Mouse (Mus musculus) cerebellum, adult 2 months (tissue): ENCODE data around the gene Pax9. TPM values are rescaled to one million over a fixed set of nuclear protein-coding genes. Genes with fewer than 3 reads are reported as not detected.

ENCODE experiments used
- DNase-seq, 2 experiments: peaks; one replicate each; pipeline ENCODE4 v3.0.0; 2021
- H3K27ac ChIP-seq: fragments of 200-500 bp; 2 replicates; pipeline ENCODE4 v1.5.1; 2012; ENCODE audit warnings: low read length, control low read depth, inconsistent platforms; ENCODE audit not compliant: insufficient read depth
- H3K27me3 ChIP-seq: fragments of 200-500 bp; 2 replicates; pipeline ENCODE4 v1.6.1; 2012; ENCODE audit warnings: inconsistent platforms, mild to moderate bottlenecking, low read length, moderate library complexity; ENCODE audit not compliant: control insufficient read depth, insufficient read depth
- H3K4me1 ChIP-seq: fragments of 200-500 bp; 2 replicates; pipeline ENCODE4 v1.6.1; 2011; ENCODE audit warnings: low read length; ENCODE audit not compliant: control insufficient read depth, insufficient read depth
- H3K4me3 ChIP-seq: fragments of 200-500 bp; replicated peaks from 2 replicates; pipeline ENCODE3; 2011; ENCODE audit warnings: mild to moderate bottlenecking, low read depth, low read length, control low read depth; ENCODE audit not compliant: insufficient read depth
- CTCF ChIP-seq: fragments of 200-500 bp; IDR thresholded peaks from 2 replicates; pipeline ENCODE4 v1.5.1; 2011; ENCODE audit warnings: low read depth, mild to moderate bottlenecking, control low read depth, low read length, moderate library complexity, borderline replicate concordance; ENCODE audit not compliant: insufficient read depth
- POLR2A ChIP-seq: fragments of 200-500 bp; IDR thresholded peaks from 2 replicates; pipeline ENCODE4 v1.6.1; 2011; ENCODE audit warnings: low read length, control low read depth, borderline replicate concordance; ENCODE audit not compliant: insufficient read depth
- WGBS: fragments of 180-500 bp; shearing (Covaris S2); methylation state at CpG from one replicate; pipeline ENCODE4 v1.1.7; 2018; 5-methylcytosine and 5-hydroxymethylcytosine counted together
- polyA plus RNA-seq: library from polyadenylated mRNA; depleted of rRNA; stranded (reverse); fragments of >200 nt; gene quantifications from 2 replicates; pipeline ENCODE4 v1.2.3, GENCODE M21; 2012

The Pax9 gene
- polyA plus RNA-seq, 1 experiment = not detected

DNA sequence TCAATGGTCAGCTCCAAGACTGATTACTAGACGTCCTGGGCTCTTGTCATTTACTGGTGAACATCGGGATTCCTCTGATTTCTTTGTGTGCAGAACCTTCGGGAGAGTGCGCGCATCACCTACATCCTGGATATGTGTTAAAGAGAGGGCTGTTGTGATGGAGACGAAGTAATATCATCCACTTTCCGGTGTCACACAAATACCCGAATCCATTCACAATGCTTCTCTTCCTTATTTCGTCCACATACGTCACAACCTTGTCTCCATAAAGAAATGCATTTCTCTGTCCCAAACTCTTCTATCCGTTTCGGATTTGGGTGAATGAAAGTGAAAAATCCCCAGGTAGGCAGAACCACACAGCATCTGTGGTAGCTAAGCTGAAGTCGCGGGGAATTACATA is 2.8 kb downstream of the Pax9 start:
- Histone ChIP-seq H3K4me3 (no peak overlapping the region), H3K4me1 (0 out of 2 replicates have a peak, but pooled peaks cover 6% of the 10 kb centered on the region), H3K27me3 (peaks cover 16% of the 10 kb centered on the region; the same call in 1 of the 2 replicates), H3K27ac (no peak overlapping the region)
- DNase-seq = no peak
- WGBS = 4% methylated on average over 14 of the region's 14 CpGs
- no peak for TF ChIP-seq CTCF
- TF ChIP-seq POLR2A = no peak

DNA sequence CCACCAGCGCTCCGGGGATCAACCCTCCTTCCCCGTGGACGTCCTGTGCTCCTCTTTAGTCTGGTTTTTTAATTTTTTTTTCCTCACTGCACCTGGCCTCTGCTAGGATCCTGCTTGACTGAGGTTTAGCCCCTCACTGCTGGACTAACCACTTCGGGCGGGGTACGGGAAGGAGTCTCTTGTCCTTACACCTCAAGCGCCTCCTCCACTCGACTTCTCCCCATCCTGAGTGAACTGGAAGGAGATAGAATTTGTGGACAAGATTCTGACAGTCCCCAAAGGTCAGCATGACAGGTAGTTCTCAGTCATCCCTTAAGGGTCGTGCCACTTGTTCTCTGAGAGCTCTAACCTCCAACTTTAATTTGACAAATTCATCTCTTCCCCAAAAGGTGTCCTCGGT is 3.4 kb downstream of the Pax9 start:
- Histone ChIP-seq H3K27ac (no peak overlapping the region), H3K4me3 (no peak overlapping the region), H3K4me1 (0 out of 2 replicates have a peak, but pooled peaks cover 6% of the 10 kb centered on the region), H3K27me3 (peaks cover 15% of the 10 kb centered on the region; the same call in 1 of the 2 replicates)
- no peak for DNase-seq
- TF ChIP-seq POLR2A (no peak), CTCF (no peak)
- 2% methylated on average over 11 of the region's 11 CpGs for WGBS

DNA sequence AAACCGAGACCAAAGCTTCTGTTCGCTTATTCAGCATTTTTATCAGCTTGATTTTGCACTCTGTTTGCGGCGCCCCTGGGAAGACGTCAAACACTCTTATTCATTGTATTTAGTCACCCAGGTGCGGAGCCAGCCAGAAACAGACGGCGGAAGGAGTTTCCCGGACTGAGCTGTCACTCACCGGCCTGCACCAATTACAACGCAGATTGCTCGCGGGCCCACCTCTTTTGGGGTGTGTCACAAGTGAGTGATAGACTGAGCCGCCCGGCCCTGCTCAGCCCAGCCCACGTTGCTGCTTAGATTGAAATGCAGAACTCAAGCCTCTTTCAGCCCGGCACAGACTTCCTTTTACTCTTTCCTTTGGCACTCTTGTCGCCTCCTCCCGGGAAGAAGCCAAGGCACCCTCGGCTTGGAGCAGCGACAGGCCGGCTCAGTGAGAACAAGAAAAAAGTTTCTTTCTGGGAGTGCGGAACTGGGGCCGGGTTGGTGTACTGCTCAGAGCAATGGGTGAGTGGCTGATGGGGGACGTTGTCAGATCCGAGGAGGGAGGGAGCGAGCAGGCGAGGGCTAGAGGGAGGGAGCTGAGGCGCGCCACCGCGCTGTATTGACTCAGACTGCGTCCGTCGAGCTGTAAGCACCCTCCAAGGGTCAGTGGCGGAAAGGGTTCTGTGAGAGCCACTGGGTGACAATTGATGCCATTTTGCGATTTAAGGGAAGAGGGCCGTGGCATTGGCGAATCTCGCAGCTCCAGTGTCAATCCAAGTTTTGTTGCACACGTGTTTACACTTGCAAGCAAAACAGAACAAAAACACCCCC is 4.0 kb downstream of the Pax9 start:
- DNase-seq = peak in 1 of 2 experiments; percentile 11
- no peak overlapping the region for H3K27ac ChIP-seq
- WGBS = 1% methylated on average over 41 of the region's 41 CpGs
- H3K4me1 ChIP-seq = 0 out of 2 replicates have a peak, but pooled peaks cover 6% of the 10 kb centered on the region
- no peak for TF ChIP-seq POLR2A
- TF ChIP-seq CTCF = no peak
- peaks cover 14% of the 10 kb centered on the region; the same call in 1 of the 2 replicates for H3K27me3 ChIP-seq
- no peak overlapping the region for H3K4me3 ChIP-seq

DNA sequence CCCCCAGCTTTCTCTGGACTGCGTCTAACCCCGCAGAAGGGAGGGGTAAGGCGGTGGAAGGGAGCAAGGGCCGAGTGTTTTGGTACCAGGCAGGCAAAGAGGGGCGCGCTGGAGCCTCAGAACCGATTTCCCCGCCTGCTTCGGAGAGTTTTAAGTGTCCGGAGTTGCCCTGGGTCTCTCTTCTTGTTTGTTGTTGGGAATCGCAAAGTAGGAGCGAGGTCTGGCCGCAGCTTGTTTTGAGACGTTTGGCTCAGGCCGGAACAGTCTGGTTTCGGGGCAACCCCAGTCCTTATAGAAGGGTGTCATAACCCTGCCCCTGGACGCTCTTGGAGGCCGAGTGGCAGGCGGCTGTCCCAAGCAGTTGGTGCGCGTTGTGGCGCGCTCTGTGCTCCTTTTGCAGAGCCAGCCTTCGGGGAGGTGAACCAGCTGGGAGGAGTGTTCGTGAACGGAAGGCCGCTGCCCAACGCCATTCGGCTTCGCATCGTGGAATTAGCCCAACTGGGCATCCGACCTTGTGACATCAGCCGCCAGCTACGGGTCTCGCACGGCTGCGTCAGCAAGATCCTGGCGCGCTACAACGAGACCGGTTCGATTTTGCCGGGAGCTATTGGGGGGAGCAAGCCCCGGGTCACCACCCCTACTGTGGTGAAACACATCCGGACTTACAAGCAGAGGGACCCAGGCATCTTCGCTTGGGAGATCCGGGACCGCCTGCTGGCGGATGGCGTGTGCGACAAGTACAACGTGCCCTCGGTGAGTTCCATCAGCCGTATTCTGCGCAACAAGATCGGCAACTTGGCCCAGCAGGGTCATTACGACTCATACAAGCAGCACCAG is 4.8 kb downstream of the Pax9 start:
- DNase-seq = no peak
- under 1% methylated on average over 57 of the region's 57 CpGs for WGBS
- no peak overlapping the region for H3K27ac ChIP-seq
- H3K4me3 ChIP-seq = no peak overlapping the region
- TF ChIP-seq POLR2A = no peak
- no peak for TF ChIP-seq CTCF
- H3K4me1 ChIP-seq = 0 out of 2 replicates have a peak, but pooled peaks cover 6% of the 10 kb centered on the region
- peaks cover 14% of the 10 kb centered on the region; the same call in 1 of the 2 replicates for H3K27me3 ChIP-seq

DNA sequence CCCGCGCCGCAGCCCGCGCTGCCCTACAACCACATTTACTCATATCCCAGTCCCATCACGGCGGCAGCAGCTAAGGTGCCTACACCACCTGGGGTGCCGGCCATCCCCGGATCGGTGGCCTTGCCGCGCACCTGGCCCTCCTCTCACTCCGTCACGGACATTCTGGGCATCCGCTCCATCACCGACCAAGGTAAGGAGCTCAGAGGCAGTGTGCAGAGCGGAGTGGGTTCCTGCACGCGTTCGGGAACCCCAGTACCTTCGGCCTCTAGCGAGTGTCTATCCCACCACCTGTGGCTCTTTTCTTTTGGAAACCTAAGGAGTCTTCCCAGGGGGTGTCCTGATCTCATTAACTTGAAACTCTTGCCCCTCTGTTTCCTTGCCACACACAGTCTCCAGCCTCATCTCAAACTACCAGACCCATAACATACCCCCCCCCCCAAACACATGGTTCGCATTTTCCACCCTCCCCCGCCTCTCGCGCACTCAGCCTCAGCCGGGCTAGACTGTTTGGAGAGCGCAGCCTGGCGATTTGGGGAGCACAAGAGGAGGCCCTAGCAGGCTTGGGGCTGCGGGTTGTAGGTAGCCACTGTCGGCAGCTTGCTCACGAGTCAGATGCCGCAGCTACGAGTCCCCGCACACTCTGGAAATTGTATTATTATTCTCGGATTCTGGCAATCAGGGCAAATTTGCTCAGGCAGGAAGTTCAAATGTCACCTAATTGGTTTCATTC is 5.6 kb downstream of the Pax9 start:
- Histone ChIP-seq H3K4me3 (no peak overlapping the region), H3K4me1 (0 out of 2 replicates have a peak, but pooled peaks cover 6% of the 10 kb centered on the region), H3K27me3 (peaks cover 12% of the 10 kb centered on the region; the same call in 1 of the 2 replicates), H3K27ac (no peak overlapping the region)
- WGBS = 1% methylated on average over 36 of the region's 36 CpGs
- no peak for DNase-seq
- TF ChIP-seq CTCF (no peak), POLR2A (no peak)

DNA sequence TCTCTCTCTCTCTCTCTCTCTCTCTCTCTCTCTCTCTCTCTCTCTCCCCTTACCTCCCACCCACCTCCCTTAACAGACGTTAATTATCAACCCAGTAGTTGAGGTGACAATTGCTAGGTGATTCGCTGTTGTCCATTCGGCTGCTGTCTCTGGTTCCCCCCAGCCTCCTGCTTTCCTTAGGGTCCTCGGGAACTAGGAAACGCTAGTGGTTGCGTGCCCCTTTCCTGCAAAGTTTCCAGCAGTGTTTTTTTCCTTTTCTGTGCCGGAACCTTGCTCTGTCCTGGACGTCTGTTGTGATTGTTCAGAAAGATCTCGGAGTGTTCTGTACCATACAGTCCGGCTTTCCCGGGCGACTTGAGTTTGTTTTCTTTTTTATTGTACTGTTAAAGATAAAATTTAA is 6.2 kb downstream of the Pax9 start:
- 3% methylated on average over 12 of the region's 12 CpGs for WGBS
- Histone ChIP-seq H3K27ac (no peak overlapping the region), H3K4me1 (0 out of 2 replicates have a peak, but pooled peaks cover 6% of the 10 kb centered on the region), H3K27me3 (peaks cover 12% of the 10 kb centered on the region; the same call in 1 of the 2 replicates), H3K4me3 (no peak overlapping the region)
- no peak for DNase-seq
- TF ChIP-seq POLR2A (no peak), CTCF (no peak)

DNA sequence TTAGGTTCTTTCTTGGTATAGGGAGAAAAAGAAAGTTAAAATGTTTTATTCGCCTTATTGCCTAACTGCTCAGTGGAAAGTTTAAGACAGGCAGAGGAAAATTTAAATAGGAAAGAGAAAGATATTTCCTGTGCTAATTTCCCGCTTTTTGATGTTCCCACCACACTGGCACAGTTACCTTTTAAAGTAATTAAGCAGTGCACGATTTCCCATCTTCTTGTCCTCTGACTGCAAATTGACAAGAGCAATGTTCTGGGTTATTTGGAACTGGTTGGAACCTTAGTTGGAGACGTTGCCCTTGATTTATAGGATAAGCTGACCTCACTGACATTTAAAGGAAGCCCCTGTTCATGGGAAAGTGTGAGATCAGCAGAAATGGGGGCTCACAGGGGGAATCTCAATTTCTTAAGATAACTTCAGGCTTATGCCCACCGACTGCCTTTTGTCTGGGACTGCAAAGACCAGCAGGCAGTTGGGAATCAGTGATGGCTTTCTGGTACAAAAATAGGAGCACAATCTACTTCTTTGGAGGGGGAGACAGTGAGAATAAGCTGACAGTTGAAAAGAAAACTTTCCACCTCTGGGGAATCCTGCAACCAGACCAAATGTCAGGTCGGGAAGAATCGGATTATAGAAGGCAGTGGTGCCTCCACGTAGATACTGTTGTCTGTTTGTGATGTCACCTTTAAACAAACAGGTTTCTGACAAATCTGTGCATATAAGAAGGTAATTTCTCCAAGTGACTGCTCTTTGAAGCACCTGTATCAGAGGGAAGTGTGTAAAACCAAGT is 6.8 kb downstream of the Pax9 start:
- Histone ChIP-seq H3K27ac (no peak overlapping the region), H3K27me3 (peaks cover 12% of the 10 kb centered on the region; the same call in 1 of the 2 replicates), H3K4me1 (0 out of 2 replicates have a peak, but pooled peaks cover 6% of the 10 kb centered on the region), H3K4me3 (no peak overlapping the region)
- TF ChIP-seq CTCF (no peak), POLR2A (no peak)
- WGBS = 8% methylated on average over 8 of the region's 8 CpGs
- no peak for DNase-seq
